Mouse (Mus musculus) small intestine, adult 2 months (tissue): Measurements from ENCODE around the gene Ager.

Experiments used
- CTCF ChIP-seq: fragments of 200-500 bp; IDR thresholded peaks from 2 replicates; pipeline ENCODE4 v1.5.1; 2012; ENCODE audit warnings: low read depth, mild to moderate bottlenecking, control low read depth, inconsistent platforms, low read length, moderate library complexity, mixed read lengths; ENCODE audit not compliant: insufficient replicate concordance, insufficient read length; ENCODE audit errors: extremely low read depth
- POLR2A ChIP-seq: fragments of 200-500 bp; IDR thresholded peaks from 2 replicates; pipeline ENCODE4 v1.6.1; 2012; ENCODE audit warnings: low read depth, mild to moderate bottlenecking, control low read depth, inconsistent platforms, low read length, moderate library complexity

DNA sequence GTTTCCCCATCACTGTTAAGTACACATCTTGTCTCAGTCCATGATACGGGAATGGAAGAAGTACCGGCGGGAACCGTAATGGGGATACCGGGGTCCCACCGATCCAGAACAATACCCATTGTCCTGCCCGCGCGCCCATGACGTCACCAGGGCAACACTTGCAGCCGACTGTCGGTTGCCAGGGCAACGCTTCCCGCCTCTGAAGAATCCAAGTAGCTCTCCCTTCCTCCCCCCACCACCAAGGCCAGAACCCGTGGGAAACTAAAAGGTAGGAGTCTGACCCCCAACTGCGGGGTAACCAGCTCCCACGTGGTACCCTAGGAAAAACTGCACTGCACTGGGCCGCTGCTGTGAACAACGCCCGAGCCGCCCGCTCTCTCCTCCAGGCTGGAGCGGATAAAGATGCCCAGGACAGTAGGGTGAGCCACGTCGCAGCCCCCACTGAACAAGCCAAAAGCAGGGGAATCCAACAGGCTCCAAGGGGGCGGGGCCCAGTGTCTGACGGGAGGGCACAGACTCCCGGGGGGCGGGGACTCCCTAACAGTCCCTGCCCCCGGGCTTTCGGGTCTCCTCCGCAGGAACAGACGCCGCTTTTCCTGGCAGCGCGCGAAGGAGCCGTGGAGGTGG is 10.8 kb upstream of the Ager start:
- TF ChIP-seq CTCF (no peak), POLR2A (no peak; the same call in 1 of the 2 replicates)
